Mouse (Mus musculus) heart, embryonic 15.5 days (tissue): Measurements from ENCODE around the gene Aym1. TPM values are rescaled to one million over a fixed set of nuclear protein-coding genes. Genes with fewer than 3 reads are reported as not detected.

Experiments used
- ATAC-seq: fragments of 200-750 bp; cut with Nextera tagmentation; replicated peaks from 2 replicates; pipeline ENCODE4 v1.8.0; 2017; ENCODE audit warnings: low read depth, moderate TSS enrichment; ENCODE audit not compliant: insufficient number of reproducible peaks, insufficient read depth, low FRiP score
- H3K27ac ChIP-seq: fragments of 300-500 bp; sonication (generic); 2 replicates; pipeline ENCODE4 v1.5.1; 2015; ENCODE audit warnings: mild to moderate bottlenecking, inconsistent platforms
- H3K27me3 ChIP-seq: fragments of 300-500 bp; sonication (generic); 2 replicates; pipeline ENCODE4 v1.6.1; 2015; ENCODE audit warnings: inconsistent platforms
- H3K36me3 ChIP-seq: fragments of 300-500 bp; sonication (generic); 2 replicates; pipeline ENCODE4 v1.6.1; 2015; ENCODE audit warnings: mild to moderate bottlenecking, inconsistent platforms
- H3K4me1 ChIP-seq: fragments of 300-500 bp; sonication (generic); replicated peaks from 2 replicates; pipeline ENCODE4 v1.6.1; 2015; ENCODE audit warnings: inconsistent platforms
- H3K4me2 ChIP-seq: fragments of 300-500 bp; sonication (generic); 2 replicates; pipeline ENCODE4 v1.6.1; 2015; ENCODE audit warnings: inconsistent platforms, mild to moderate bottlenecking, moderate library complexity
- H3K4me3 ChIP-seq: fragments of 300-500 bp; sonication (generic); 2 replicates; pipeline ENCODE4 v1.5.1; 2015; ENCODE audit warnings: mild to moderate bottlenecking, inconsistent platforms
- H3K9ac ChIP-seq: fragments of 300-500 bp; sonication (generic); 2 replicates; pipeline ENCODE4 v1.6.1; 2015; ENCODE audit warnings: mild to moderate bottlenecking, inconsistent platforms
- H3K9me3 ChIP-seq: fragments of 300-500 bp; sonication (generic); replicated peaks from 2 replicates; pipeline ENCODE4 v1.6.1; 2016; ENCODE audit warnings: inconsistent platforms
- WGBS: fragments of 180-500 bp; shearing (Covaris S2); methylation state at CpG from one replicate; pipeline ENCODE4 v1.1.7; 2015; ENCODE audit warnings: mixed read lengths; 5-methylcytosine and 5-hydroxymethylcytosine counted together
- polyA plus RNA-seq: library from polyadenylated mRNA; unstranded; fragments of >200 nt; fragmentation: Nextera tagmentation; extraction: Ambion mirVana; gene quantifications from 2 replicates; pipeline ENCODE4 v1.2.1, GENCODE M21; 2015

The Aym1 gene
- polyA plus RNA-seq, 1 experiment from 2014 or later, result not detected

- Histone ChIP-seq H3K4me3 (no peak overlapping the region), H3K27me3 (peaks cover 36% of the 10 kb centered on the region), H3K9ac (no peak overlapping the region), H3K9me3 (no peaks in the 10 kb centered on the region), H3K4me1 (no peaks in the 10 kb centered on the region), H3K36me3 (no peaks in the 10 kb centered on the region), H3K27ac (no peak overlapping the region), H3K4me2 (no peak overlapping the region)
- no peak for ATAC-seq
- WGBS, result 24% methylated on average over 3 of the region's 3 CpGs
These were observed 18.7 kb downstream of the Aym1 start for GRCm38 (mm10) chr5:113375783-113376182.

- Histone ChIP-seq H3K27ac (no peak overlapping the region), H3K4me1 (no peaks in the 10 kb centered on the region), H3K36me3 (no peaks in the 10 kb centered on the region), H3K4me2 (no peak overlapping the region), H3K4me3 (no peak overlapping the region), H3K9me3 (no peaks in the 10 kb centered on the region), H3K27me3 (peaks cover 32% of the 10 kb centered on the region), H3K9ac (no peak overlapping the region)
- WGBS, result 50% methylated on average over 1 of the region's 1 CpGs
- ATAC-seq, result no peak
These were observed 19.2 kb downstream of the Aym1 start for GRCm38 (mm10) chr5:113376292-113376691.

GRCm38 (mm10) chr5:113379416-113379815 lies 22.3 kb downstream of the Aym1 start:
- Histone ChIP-seq H3K4me3 (no peak overlapping the region), H3K27ac (no peak overlapping the region), H3K9ac (no peak overlapping the region), H3K4me2 (no peak overlapping the region), H3K27me3 (peaks cover 4% of the 10 kb centered on the region; the same call in 1 of the 2 replicates), H3K9me3 (no peaks in the 10 kb centered on the region), H3K4me1 (no peaks in the 10 kb centered on the region), H3K36me3 (no peaks in the 10 kb centered on the region)
- ATAC-seq, result no peak
- WGBS, result 68% methylated on average over 5 of the region's 5 CpGs

GRCm38 (mm10) chr5:113380553-113380952 lies 23.5 kb downstream of the Aym1 start:
- no peak for ATAC-seq
- H3K4me2 ChIP-seq, result no peak overlapping the region
- no peak overlapping the region for H3K9ac ChIP-seq
- H3K36me3 ChIP-seq, result no peaks in the 10 kb centered on the region
- H3K27me3 ChIP-seq, result no peaks in the 10 kb centered on the region
- H3K4me3 ChIP-seq, result no peak overlapping the region
- no peaks in the 10 kb centered on the region for H3K4me1 ChIP-seq
- H3K9me3 ChIP-seq, result no peaks in the 10 kb centered on the region
- 78% methylated on average over 8 of the region's 8 CpGs for WGBS
- H3K27ac ChIP-seq, result no peak overlapping the region

GRCm38 (mm10) chr5:113382580-113382979 lies 25.5 kb downstream of the Aym1 start:
- no peak overlapping the region for H3K27ac ChIP-seq
- H3K36me3 ChIP-seq, result no peaks in the 10 kb centered on the region
- no peak for ATAC-seq
- no peaks in the 10 kb centered on the region for H3K9me3 ChIP-seq
- H3K4me2 ChIP-seq, result no peak overlapping the region
- no peak overlapping the region for H3K4me3 ChIP-seq
- no peaks in the 10 kb centered on the region for H3K4me1 ChIP-seq
- no peak overlapping the region for H3K9ac ChIP-seq
- WGBS, result 59% methylated on average over 4 of the region's 4 CpGs
- no peaks in the 10 kb centered on the region for H3K27me3 ChIP-seq

GRCm38 (mm10) chr5:113393766-113394165 lies 36.7 kb downstream of the Aym1 start:
- H3K9me3 ChIP-seq, result no peaks in the 10 kb centered on the region
- peaks cover 8% of the 10 kb centered on the region; the same call in 1 of the 2 replicates for H3K27me3 ChIP-seq
- H3K36me3 ChIP-seq, result no peaks in the 10 kb centered on the region
- no peak overlapping the region for H3K4me2 ChIP-seq
- H3K4me1 ChIP-seq, result no peaks in the 10 kb centered on the region
- H3K9ac ChIP-seq, result no peak overlapping the region
- H3K27ac ChIP-seq, result no peak overlapping the region
- H3K4me3 ChIP-seq, result no peak overlapping the region
- ATAC-seq, result no peak
- 48% methylated on average over 8 of the region's 8 CpGs for WGBS

- Histone ChIP-seq H3K36me3 (no peaks in the 10 kb centered on the region), H3K4me1 (no peaks in the 10 kb centered on the region), H3K9ac (no peak overlapping the region), H3K4me3 (no peak overlapping the region), H3K27me3 (peaks cover 8% of the 10 kb centered on the region; the same call in 1 of the 2 replicates), H3K27ac (no peak overlapping the region), H3K4me2 (no peak overlapping the region), H3K9me3 (no peaks in the 10 kb centered on the region)
- no peak for ATAC-seq
- 76% methylated on average over 17 of the region's 17 CpGs for WGBS
These were observed 39.3 kb downstream of the Aym1 start for GRCm38 (mm10) chr5:113396286-113396934.

GRCm38 (mm10) chr5:113397443-113398317 lies 40.6 kb downstream of the Aym1 start:
- ATAC-seq, result no peak

GRCm38 (mm10) chr5:113402702-113403101 lies 45.6 kb downstream of the Aym1 start:
- ATAC-seq, result no peak
- Histone ChIP-seq H3K4me1 (no peaks in the 10 kb centered on the region), H3K9ac (no peak overlapping the region), H3K4me3 (no peak overlapping the region), H3K9me3 (no peaks in the 10 kb centered on the region), H3K36me3 (no peaks in the 10 kb centered on the region), H3K4me2 (no peak overlapping the region), H3K27ac (no peak overlapping the region), H3K27me3 (no peaks in the 10 kb centered on the region; the same call in 1 of the 2 replicates)
- WGBS, result 49% methylated on average over 11 of the region's 11 CpGs

More at GRCm38 (mm10) chr5:113397443-113398317, 40.6 kb downstream of the Aym1 start:
- Histone ChIP-seq H3K4me2 (no peak overlapping the region), H3K4me3 (no peak overlapping the region), H3K9ac (no peak overlapping the region), H3K4me1 (no peaks in the 10 kb centered on the region), H3K9me3 (no peaks in the 10 kb centered on the region), H3K36me3 (no peaks in the 10 kb centered on the region), H3K27ac (no peak overlapping the region), H3K27me3 (peaks cover 7% of the 10 kb centered on the region; the same call in 1 of the 2 replicates)
- WGBS, result 73% methylated on average over 17 of the region's 17 CpGs

- Histone ChIP-seq H3K36me3 (no peaks in the 10 kb centered on the region), H3K9me3 (no peaks in the 10 kb centered on the region), H3K27ac (no peak overlapping the region), H3K9ac (no peak overlapping the region), H3K4me2 (no peak overlapping the region), H3K27me3 (no peaks in the 10 kb centered on the region; the same call in 1 of the 2 replicates), H3K4me1 (no peaks in the 10 kb centered on the region), H3K4me3 (no peak overlapping the region)
- no peak for ATAC-seq
- 5% methylated on average over 3 of the region's 3 CpGs for WGBS
These were observed 50.3 kb downstream of the Aym1 start for GRCm38 (mm10) chr5:113407346-113407745.
